Mouse (Mus musculus): ENCODE measurements at regions not wholly inside any gene's neighbourhood (a gene's known extent, or its start where the extent isn't known, plus 50 kb on each side); places are given as distances from the start of the nearest gene placed in this dataset.

GRCm38 (mm10) chr13:107715616-107716015 is 328.6 kb upstream of the Smim15 start:
- H3K27me3 ChIP-seq (ENCODE audit: insufficient read depth, low read length): no peaks in the 10 kb centered on the region
- no peak overlapping the region for H3K27ac ChIP-seq (ENCODE audit: low read depth)
- no peak overlapping the region for H3K9ac ChIP-seq
- H3K36me3 ChIP-seq (ENCODE audit: insufficient read depth): no peaks in the 10 kb centered on the region
- 0 out of 2 replicates have a peak, but pooled peaks cover 4% of the 10 kb centered on the region for H3K4me1 ChIP-seq (ENCODE audit: insufficient read depth)
- no peak overlapping the region for H3K4me2 ChIP-seq
- DNase-seq (no peak), ATAC-seq (ENCODE audit: insufficient read depth) (no peak)
- H3K9me3 ChIP-seq (ENCODE audit: low read depth, low read length): no peaks in the 10 kb centered on the region
- no peak overlapping the region for H3K4me3 ChIP-seq (ENCODE audit: low read depth, low read length)
- 58% methylated on average over 4 of the region's 4 CpGs for WGBS
- TF ChIP-seq CTCF (IDR thresholded peaks at IDR 0.05; ENCODE audit: low read depth): no peak

GRCm38 (mm10) chr13:107714001-107714400 is 330.2 kb upstream of the Smim15 start:
- 33% methylated on average over 1 of the region's 1 CpGs for WGBS
- Histone ChIP-seq H3K9me3 (ENCODE audit: low read depth, low read length) (no peaks in the 10 kb centered on the region), H3K27me3 (ENCODE audit: insufficient read depth, low read length) (no peaks in the 10 kb centered on the region), H3K4me2 (no peak overlapping the region), H3K27ac (ENCODE audit: low read depth) (no peak overlapping the region), H3K9ac (no peak overlapping the region), H3K4me1 (ENCODE audit: insufficient read depth) (0 out of 2 replicates have a peak, but pooled peaks cover 4% of the 10 kb centered on the region), H3K4me3 (ENCODE audit: low read depth, low read length) (no peak overlapping the region), H3K36me3 (ENCODE audit: insufficient read depth) (no peaks in the 10 kb centered on the region)
- no peak for ATAC-seq (ENCODE audit: insufficient read depth)
- TF ChIP-seq CTCF (IDR thresholded peaks at IDR 0.05; ENCODE audit: low read depth): no peak
- peak; percentile 24 for DNase-seq

- DNase-seq (no peak), ATAC-seq (ENCODE audit: insufficient read depth) (no peak)
- no peak overlapping the region for H3K27ac ChIP-seq (ENCODE audit: low read depth)
- no peak overlapping the region for H3K4me3 ChIP-seq (ENCODE audit: low read depth, low read length)
- no peak overlapping the region for H3K9ac ChIP-seq
- no peak overlapping the region for H3K4me2 ChIP-seq
- no peaks in the 10 kb centered on the region for H3K9me3 ChIP-seq (ENCODE audit: low read depth, low read length)
- TF ChIP-seq CTCF (IDR thresholded peaks at IDR 0.05; ENCODE audit: low read depth): no peak
- 73% methylated on average over 4 of the region's 4 CpGs for WGBS
- no peaks in the 10 kb centered on the region for H3K36me3 ChIP-seq (ENCODE audit: insufficient read depth)
- no peaks in the 10 kb centered on the region for H3K27me3 ChIP-seq (ENCODE audit: insufficient read depth, low read length)
- no peaks in the 10 kb centered on the region for H3K4me1 ChIP-seq (ENCODE audit: insufficient read depth)
Observed at GRCm38 (mm10) chr13:107711341-107711994, 332.8 kb upstream of the Smim15 start.

- Histone ChIP-seq H3K9ac (no peak overlapping the region), H3K36me3 (ENCODE audit: insufficient read depth) (no peaks in the 10 kb centered on the region), H3K4me2 (no peak overlapping the region), H3K4me3 (ENCODE audit: low read depth, low read length) (no peak overlapping the region), H3K4me1 (ENCODE audit: insufficient read depth) (no peaks in the 10 kb centered on the region), H3K27ac (ENCODE audit: low read depth) (no peak overlapping the region), H3K27me3 (ENCODE audit: insufficient read depth, low read length) (no peaks in the 10 kb centered on the region), H3K9me3 (ENCODE audit: low read depth, low read length) (no peaks in the 10 kb centered on the region)
- 69% methylated on average over 4 of the region's 4 CpGs for WGBS
- no peak for TF ChIP-seq CTCF (IDR thresholded peaks at IDR 0.05; ENCODE audit: low read depth)
- no peak for DNase-seq
- ATAC-seq (ENCODE audit: insufficient read depth): no peak
Observed at GRCm38 (mm10) chr13:107710368-107710767, 333.9 kb upstream of the Smim15 start.

- H3K4me2 ChIP-seq: no peak overlapping the region
- no peak for TF ChIP-seq CTCF (IDR thresholded peaks at IDR 0.05; ENCODE audit: low read depth)
- no peak overlapping the region for H3K9ac ChIP-seq
- no peak overlapping the region for H3K27ac ChIP-seq (ENCODE audit: low read depth)
- H3K4me3 ChIP-seq (ENCODE audit: low read depth, low read length): no peak overlapping the region
- WGBS: 66% methylated on average over 2 of the region's 2 CpGs
- H3K9me3 ChIP-seq (ENCODE audit: low read depth, low read length): no peaks in the 10 kb centered on the region
- no peaks in the 10 kb centered on the region for H3K4me1 ChIP-seq (ENCODE audit: insufficient read depth)
- DNase-seq: no peak
- no peaks in the 10 kb centered on the region for H3K36me3 ChIP-seq (ENCODE audit: insufficient read depth)
- ATAC-seq (ENCODE audit: insufficient read depth): no peak
- no peaks in the 10 kb centered on the region for H3K27me3 ChIP-seq (ENCODE audit: insufficient read depth, low read length)
Observed at GRCm38 (mm10) chr13:107709828-107710227, 334.4 kb upstream of the Smim15 start.

GRCm38 (mm10) chr13:107703736-107704135 is 340.5 kb upstream of the Smim15 start:
- no peak overlapping the region for H3K4me2 ChIP-seq
- no peak overlapping the region for H3K4me3 ChIP-seq (ENCODE audit: low read depth, low read length)
- TF ChIP-seq CTCF (IDR thresholded peaks at IDR 0.05; ENCODE audit: low read depth): no peak
- H3K27me3 ChIP-seq (ENCODE audit: insufficient read depth, low read length): no peaks in the 10 kb centered on the region
- H3K9me3 ChIP-seq (ENCODE audit: low read depth, low read length): no peaks in the 10 kb centered on the region
- 0 out of 2 replicates have a peak, but pooled peaks cover 5% of the 10 kb centered on the region for H3K4me1 ChIP-seq (ENCODE audit: insufficient read depth)
- H3K9ac ChIP-seq: no peak overlapping the region
- H3K27ac ChIP-seq (ENCODE audit: low read depth): no peak overlapping the region
- no peak for ATAC-seq (ENCODE audit: insufficient read depth)
- DNase-seq: no peak
- WGBS: 51% methylated on average over 7 of the region's 7 CpGs
- H3K36me3 ChIP-seq (ENCODE audit: insufficient read depth): no peaks in the 10 kb centered on the region

GRCm38 (mm10) chr13:107700268-107701139 is 343.7 kb upstream of the Smim15 start:
- TF ChIP-seq CTCF (IDR thresholded peaks at IDR 0.05; ENCODE audit: low read depth): no peak
- H3K4me3 ChIP-seq (ENCODE audit: low read depth, low read length): no peak overlapping the region
- 50% methylated on average over 10 of the region's 10 CpGs for WGBS
- no peaks in the 10 kb centered on the region for H3K9me3 ChIP-seq (ENCODE audit: low read depth, low read length)
- no peak overlapping the region for H3K9ac ChIP-seq
- peak; percentile 71 for ATAC-seq (ENCODE audit: insufficient read depth)
- H3K27ac ChIP-seq (ENCODE audit: low read depth): no peak overlapping the region
- peak; percentile 31 for DNase-seq
- H3K4me1 ChIP-seq (ENCODE audit: insufficient read depth): 0 out of 2 replicates have a peak, but pooled peaks cover 5% of the 10 kb centered on the region
- no peaks in the 10 kb centered on the region for H3K27me3 ChIP-seq (ENCODE audit: insufficient read depth, low read length)
- no peaks in the 10 kb centered on the region for H3K36me3 ChIP-seq (ENCODE audit: insufficient read depth)
- no peak overlapping the region for H3K4me2 ChIP-seq

All from lung, embryonic 14.5 days (tissue).